ENCODE assay signal across 10 mouse cellular contexts in the genomic region with DNA sequence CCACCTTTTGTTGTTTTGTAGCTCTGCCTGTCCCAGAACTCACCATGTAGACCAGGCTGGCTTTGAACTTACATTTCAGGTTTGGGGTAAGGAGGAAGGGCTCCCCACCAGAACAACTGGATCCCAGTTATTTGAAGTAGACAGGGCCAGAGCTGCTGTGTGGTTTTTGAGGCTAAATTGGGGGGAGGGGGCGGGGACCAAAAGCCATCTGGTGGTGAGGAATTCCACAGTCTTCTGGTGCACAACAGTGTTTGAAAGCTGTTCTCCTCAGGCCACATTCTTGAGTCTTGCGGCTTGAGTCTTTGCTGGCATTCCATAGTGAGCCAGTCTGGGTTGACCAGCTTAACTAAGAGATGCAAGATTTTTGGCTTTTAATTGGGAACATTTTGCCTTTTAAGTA. TPM values are rescaled to one million over a fixed set of nuclear protein-coding genes. Genes with fewer than 3 reads are reported as not detected.
DNase-seq lines count a peak whose midpoint lies in the region; ATAC-seq and TF ChIP-seq lines count a peak whose summit lies in the region.
"Had no signal": no experiment of that assay in that cellular context is flagged by ENCODE, and none has a peak within 500 bp of the region (broad histone marks: within the 10 kb centered on the region; RNA-seq: fewer than 3 reads in every experiment).

No protein-coding gene starts in this region.

- H3K4me2 ChIP-seq in forebrain, embryonic 11.5 days (ENCODE audit: low read depth, low read length, severe bottlenecking), result no peak overlapping the region
- no peak overlapping the region for H3K4me2 ChIP-seq in forebrain, embryonic 16.5 days (ENCODE audit: low read length)
- no peak overlapping the region for H3K4me2 ChIP-seq in midbrain, embryonic 13.5 days (replicated peaks)
- H3K4me2 ChIP-seq in myocyte (ENCODE audit: low read depth), result peak overlapping the region; percentile 58
- H3K4me2 ChIP-seq: hindbrain, embryonic 12.5 days; liver, embryonic 11.5 days had no signal

- H3K4me3 ChIP-seq in forebrain, embryonic 11.5 days (ENCODE audit: low read depth, low read length), result no peak overlapping the region
- H3K4me3 ChIP-seq in forebrain, embryonic 16.5 days (replicated peaks; ENCODE audit: low read length), result no peak overlapping the region
- no peak overlapping the region for H3K4me3 ChIP-seq in midbrain, embryonic 10.5 days
- no peak overlapping the region for H3K4me3 ChIP-seq in midbrain, embryonic 13.5 days (replicated peaks)
- H3K4me3 ChIP-seq in embryonic facial prominence, embryonic 10.5 days, result no peak overlapping the region
- no peak overlapping the region for H3K4me3 ChIP-seq in myocyte
- H3K4me3 ChIP-seq: hindbrain, embryonic 12.5 days had no signal

- no peaks in the 10 kb centered on the region for H3K27me3 ChIP-seq in forebrain, embryonic 11.5 days (ENCODE audit: control insufficient read depth, insufficient read depth, low read length)
- no peaks in the 10 kb centered on the region for H3K27me3 ChIP-seq in forebrain, embryonic 16.5 days (replicated peaks; ENCODE audit: control insufficient read depth, insufficient read depth, low read length)
- peaks cover 23% of the 10 kb centered on the region for H3K27me3 ChIP-seq in midbrain, embryonic 10.5 days (ENCODE audit: low read depth, poor library complexity, severe bottlenecking)
- H3K27me3 ChIP-seq in midbrain, embryonic 13.5 days, result 0 out of 2 replicates have a peak, but pooled peaks cover 10% of the 10 kb centered on the region
- H3K27me3 ChIP-seq in embryonic facial prominence, embryonic 10.5 days (replicated peaks; ENCODE audit: low read depth, poor library complexity, severe bottlenecking), result peaks cover 9% of the 10 kb centered on the region
- no peaks in the 10 kb centered on the region for H3K27me3 ChIP-seq in myocyte (ENCODE audit: control insufficient read depth, insufficient read depth, insufficient read length)
- H3K27me3 ChIP-seq: hindbrain, embryonic 12.5 days had no signal

- no peaks in the 10 kb centered on the region; the same call in 1 of the 2 replicates for H3K36me3 ChIP-seq in forebrain, embryonic 11.5 days (ENCODE audit: control insufficient read depth, insufficient read depth, low read length)
- H3K36me3 ChIP-seq in forebrain, embryonic 16.5 days (ENCODE audit: control insufficient read depth, insufficient read depth), result no peaks in the 10 kb centered on the region
- H3K36me3 ChIP-seq in midbrain, embryonic 10.5 days, result peaks cover 2% of the 10 kb centered on the region; the same call in 1 of the 2 replicates
- no peaks in the 10 kb centered on the region for H3K36me3 ChIP-seq in midbrain, embryonic 13.5 days
- peaks cover 3% of the 10 kb centered on the region; the same call in 1 of the 2 replicates for H3K36me3 ChIP-seq in embryonic facial prominence, embryonic 10.5 days (replicated peaks)
- H3K36me3 ChIP-seq in myocyte (ENCODE audit: control insufficient read depth, insufficient read depth), result no peaks in the 10 kb centered on the region

- no peak overlapping the region for H3ac ChIP-seq in myocyte (ENCODE audit: control insufficient read depth, insufficient read length)

- H3K9me3 ChIP-seq in forebrain, embryonic 11.5 days (ENCODE audit: control insufficient read depth, low read length), result no peaks in the 10 kb centered on the region
- H3K9me3 ChIP-seq in forebrain, embryonic 16.5 days (ENCODE audit: control insufficient read depth, low read length), result no peaks in the 10 kb centered on the region
- no peaks in the 10 kb centered on the region for H3K9me3 ChIP-seq in midbrain, embryonic 10.5 days (replicated peaks)
- no peaks in the 10 kb centered on the region for H3K9me3 ChIP-seq in midbrain, embryonic 13.5 days
- no peaks in the 10 kb centered on the region for H3K9me3 ChIP-seq in embryonic facial prominence, embryonic 10.5 days
- H3K9me3 ChIP-seq: hindbrain, embryonic 12.5 days had no signal

- H3K4me1 ChIP-seq in forebrain, embryonic 11.5 days (replicated peaks; ENCODE audit: control insufficient read depth, insufficient read depth, low read length), result no peaks in the 10 kb centered on the region
- no peaks in the 10 kb centered on the region for H3K4me1 ChIP-seq in forebrain, embryonic 16.5 days (replicated peaks; ENCODE audit: control insufficient read depth, insufficient read depth, low read length)
- peaks cover 27% of the 10 kb centered on the region for H3K4me1 ChIP-seq in midbrain, embryonic 10.5 days
- no peaks in the 10 kb centered on the region for H3K4me1 ChIP-seq in midbrain, embryonic 13.5 days (replicated peaks)
- peaks cover 24% of the 10 kb centered on the region for H3K4me1 ChIP-seq in embryonic facial prominence, embryonic 10.5 days

- H3K9ac ChIP-seq in forebrain, embryonic 11.5 days (ENCODE audit: low read length), result no peak overlapping the region
- H3K9ac ChIP-seq in forebrain, embryonic 16.5 days (replicated peaks; ENCODE audit: low read depth, low read length), result no peak overlapping the region
- H3K9ac ChIP-seq in midbrain, embryonic 13.5 days (replicated peaks), result no peak overlapping the region
- H3K9ac ChIP-seq: hindbrain, embryonic 12.5 days had no signal

- 14% methylated on average over 2 of the region's 2 CpGs for WGBS in forebrain, embryonic 11.5 days
- WGBS in forebrain, embryonic 16.5 days, result 17% methylated on average over 2 of the region's 2 CpGs
- 13% methylated on average over 2 of the region's 2 CpGs for WGBS in midbrain, embryonic 10.5 days
- 17% methylated on average over 2 of the region's 2 CpGs for WGBS in midbrain, embryonic 13.5 days
- 13% methylated on average over 2 of the region's 2 CpGs for WGBS in embryonic facial prominence, embryonic 10.5 days

- no peak for ATAC-seq in forebrain, embryonic 11.5 days (replicated peaks; ENCODE audit: low FRiP score)
- ATAC-seq in forebrain, embryonic 16.5 days, result no peak
- ATAC-seq in midbrain, embryonic 13.5 days, result no peak

- H3K79me2 ChIP-seq in myocyte (ENCODE audit: control insufficient read depth, insufficient read depth), result no peaks in the 10 kb centered on the region

- TF ChIP-seq POLR2A in myocyte (IDR thresholded peaks at IDR 0.05; ENCODE audit: insufficient read length, low read depth), result no peak

- DNase-seq in forebrain, embryonic 11.5 days (ENCODE audit: low spot score), result peak; percentile 68
- DNase-seq in midbrain, embryonic 10.5 days (ENCODE audit: low spot score), result peak; percentile 42
- peak; percentile 74 for DNase-seq in embryonic facial prominence, embryonic 10.5 days (ENCODE audit: low spot score)
- no peak for DNase-seq in adrenal gland, adult 18-20 months (ENCODE audit: low spot score in 2 of 2)
- no peak for DNase-seq in left cerebral cortex, postnatal 14 days (ENCODE audit: low spot score in 2 of 2)

- intact Hi-C loops in left cerebral cortex, postnatal 14 days (cut with DNase I), result loop anchor here (5.0 kb wide), 3 partner anchors 52 to 357 kb away; no protein-coding TSS in a partner anchor

- no peak overlapping the region for H3K27ac ChIP-seq in forebrain, embryonic 11.5 days (ENCODE audit: low read depth, low read length)
- H3K27ac ChIP-seq in forebrain, embryonic 16.5 days (ENCODE audit: low read length), result no peak overlapping the region
- H3K27ac ChIP-seq in midbrain, embryonic 10.5 days (replicated peaks), result peak overlapping the region; percentile 46; the same call in 1 of the 2 replicates
- H3K27ac ChIP-seq in midbrain, embryonic 13.5 days, result no peak overlapping the region
- H3K27ac ChIP-seq in embryonic facial prominence, embryonic 10.5 days (replicated peaks), result peak overlapping the region; percentile 37
- H3K27ac ChIP-seq: hindbrain, embryonic 12.5 days had no signal

TF ChIP-seq in myocyte, 11 proteins besides CTCF, POLR2A, EP300 and RAD21:
- TF ChIP-seq E2F4 (IDR thresholded peaks at IDR 0.05; ENCODE audit: insufficient read depth), result no peak
- TF ChIP-seq MAX (IDR thresholded peaks at IDR 0.05; ENCODE audit: low read depth), result no peak
- TF ChIP-seq TCF3 (IDR thresholded peaks at IDR 0.05; ENCODE audit: insufficient read length, low read depth), result no peak
- no peak for TF ChIP-seq SRF (IDR thresholded peaks at IDR 0.05; ENCODE audit: control insufficient read depth, insufficient read length, low read depth)
- TF ChIP-seq MYOD1 (IDR thresholded peaks at IDR 0.05; ENCODE audit: control insufficient read depth in 1 of 3, insufficient read length in 2 of 3, low read depth in 2 of 3), result peak in 2 of 3 experiments; percentile 44 to 51
- peak; percentile 60 for TF ChIP-seq TCF12 (IDR thresholded peaks at IDR 0.05; ENCODE audit: insufficient read depth, poor library complexity, severe bottlenecking)
- TF ChIP-seq MYOG (IDR thresholded peaks at IDR 0.05; ENCODE audit: control insufficient read depth in 1 of 3, insufficient read depth in 1 of 3, insufficient read length in 2 of 3, low read depth in 2 of 3), result peak in 2 of 3 experiments; percentile 68 to 78
- TF ChIP-seq REST (IDR thresholded peaks at IDR 0.05; ENCODE audit: insufficient read depth, insufficient read length), result no peak
- TF ChIP-seq USF1 (IDR thresholded peaks at IDR 0.05; ENCODE audit: low read depth), result no peak
- no peak for TF ChIP-seq POLR2AphosphoS2 (IDR thresholded peaks at IDR 0.05; ENCODE audit: insufficient read length, low read depth)
- TF ChIP-seq CEBPB (IDR thresholded peaks at IDR 0.05; ENCODE audit: insufficient read depth, poor library complexity, severe bottlenecking), result no peak

RNA-seq across cellular contexts. Expression of a gene that starts 6.7 kb away (rescaled TPM):
- 3.0 and 3.4 TPM in 2 replicates for polyA plus RNA-seq in forebrain, embryonic 11.5 days (2014; fragmentation: Nextera tagmentation; extraction: Ambion mirVana)
- 2.1 TPM in 2 replicates for polyA plus RNA-seq in forebrain, embryonic 16.5 days (2015; fragmentation: Nextera tagmentation; extraction: Ambion mirVana)
- polyA plus RNA-seq in midbrain, embryonic 10.5 days (2016; fragmentation: Nextera tagmentation; extraction: Ambion mirVana), result 2.2 and 3.2 TPM in 2 replicates
- polyA plus RNA-seq in midbrain, embryonic 13.5 days (2015; fragmentation: Nextera tagmentation; extraction: Ambion mirVana), result 1.3 and 1.7 TPM in 2 replicates
- polyA plus RNA-seq in embryonic facial prominence, embryonic 10.5 days (2016; fragmentation: Nextera tagmentation; extraction: Ambion mirVana), result 2.4 and 2.6 TPM in 2 replicates
- polyA plus RNA-seq in myocyte (2012; fragmentation: generic; extraction: Trizol), result 72.3 TPM
- 10 to 100 TPM in 1 of 2 experiments, 1 to 10 TPM in 1; 5.7 to 11.4 TPM for total RNA-seq in adrenal gland, adult 18-20 months (2021)
- 1 to 10 TPM; 4.9 to 5.0 TPM for total RNA-seq in left cerebral cortex, postnatal 14 days (2021)

Comparison
In these comparisons a context has a peak if more than half of its experiments do, and no peak if none do; other contexts are left out.
1. H3K27ac ChIP-seq: peak in midbrain, embryonic 10.5 days (single experiment) and embryonic facial prominence, embryonic 10.5 days (single experiment); none in forebrain, embryonic 11.5 days (single experiment), forebrain, embryonic 16.5 days (single experiment) and midbrain, embryonic 13.5 days (single experiment).
2. DNase-seq: peak in forebrain, embryonic 11.5 days (single experiment), midbrain, embryonic 10.5 days (single experiment) and embryonic facial prominence, embryonic 10.5 days (single experiment); none in adrenal gland, adult 18-20 months (0 of 2) and left cerebral cortex, postnatal 14 days (0 of 2).
3. RNA of a gene that starts 6.7 kb away (polyA plus RNA-seq): 72.3 TPM in myocyte (single experiment); 3.0 to 3.4 TPM in forebrain, embryonic 11.5 days, 2.4 to 2.6 TPM in embryonic facial prominence, embryonic 10.5 days, 2.2 to 3.2 TPM in midbrain, embryonic 10.5 days, 2.1 TPM in forebrain, embryonic 16.5 days and 1.3 to 1.7 TPM in midbrain, embryonic 13.5 days; every median in the first group is over 10 times any median in the second.